Mouse (Mus musculus): ENCODE data around the gene Osbpl8. TPM values are rescaled to one million over a fixed set of nuclear protein-coding genes. Genes with fewer than 3 reads are reported as not detected.

Osbpl8 gene
- polyA plus RNA-seq, 2 experiments = 6.3 to 7.2 TPM

- Histone ChIP-seq H3K9ac (replicated peaks) (no peak overlapping the region), H3K27ac (no peak overlapping the region), H3K4me1 (replicated peaks; ENCODE audit: control insufficient read depth in 2 of 2, insufficient read depth in 2 of 2, low read length in 1 of 2) (peaks cover 0 to 8% of the 10 kb centered on the region in 2 experiments; a peak in 2 of 4 replicates), H3K36me3 (replicated peaks; ENCODE audit: control insufficient read depth, insufficient read depth, low read depth) (no peaks in the 10 kb centered on the region), H3K4me3 (ENCODE audit: insufficient read depth in 1 of 2, low read depth in 2 of 2, low read length in 2 of 2) (no peak overlapping the region), H3K4me2 (ENCODE audit: low read depth) (no peak overlapping the region), H3K9me3 (ENCODE audit: control insufficient read depth, low read length) (no peaks in the 10 kb centered on the region), H3K27me3 (ENCODE audit: control insufficient read depth, insufficient read depth, low read length) (no peaks in the 10 kb centered on the region)
- DNase-seq (ENCODE audit: low read depth in 3 of 3, low spot score in 3 of 3) = no peak
- ATAC-seq (ENCODE audit: insufficient read depth) = no peak
- TF ChIP-seq CTCF (IDR thresholded peaks at IDR 0.05; ENCODE audit: low read depth) (no peak), EP300 (IDR thresholded peaks at IDR 0.05; ENCODE audit: low read depth) (no peak)
- 73% methylated on average over 7 of the region's 7 CpGs for WGBS (ENCODE audit: insufficient replicate concordance)
Measured at GRCm38 (mm10) chr10:111157241-111157659, 7.3 kb upstream of the Osbpl8 start.

GRCm38 (mm10) chr10:111159789-111160522 is 4.6 kb upstream of the Osbpl8 start:
- Histone ChIP-seq H3K4me2 (ENCODE audit: low read depth) (no peak overlapping the region), H3K27ac (no peak overlapping the region), H3K4me1 (replicated peaks; ENCODE audit: control insufficient read depth in 2 of 2, insufficient read depth in 2 of 2, low read length in 1 of 2) (peaks cover 12 to 21% of the 10 kb centered on the region in 2 experiments), H3K4me3 (ENCODE audit: insufficient read depth in 1 of 2, low read depth in 2 of 2, low read length in 2 of 2) (no peak overlapping the region), H3K9me3 (ENCODE audit: control insufficient read depth, low read length) (no peaks in the 10 kb centered on the region), H3K27me3 (ENCODE audit: control insufficient read depth, insufficient read depth, low read length) (no peaks in the 10 kb centered on the region), H3K9ac (replicated peaks) (no peak overlapping the region), H3K36me3 (replicated peaks; ENCODE audit: control insufficient read depth, insufficient read depth, low read depth) (no peaks in the 10 kb centered on the region)
- 62% methylated on average over 5 of the region's 5 CpGs for WGBS (ENCODE audit: insufficient replicate concordance)
- ATAC-seq (ENCODE audit: insufficient read depth) = no peak
- TF ChIP-seq CTCF (IDR thresholded peaks at IDR 0.05; ENCODE audit: low read depth) (no peak), EP300 (IDR thresholded peaks at IDR 0.05; ENCODE audit: low read depth) (no peak)
- no peak for DNase-seq (ENCODE audit: low read depth in 3 of 3, low spot score in 3 of 3)

GRCm38 (mm10) chr10:111160540-111160939 is 4.0 kb upstream of the Osbpl8 start:
- H3K4me1 ChIP-seq (replicated peaks; ENCODE audit: control insufficient read depth in 2 of 2, insufficient read depth in 2 of 2, low read length in 1 of 2) = peaks cover 12 to 21% of the 10 kb centered on the region in 2 experiments
- no peak overlapping the region for H3K4me2 ChIP-seq (ENCODE audit: low read depth)
- no peak for ATAC-seq (ENCODE audit: insufficient read depth)
- no peak overlapping the region for H3K4me3 ChIP-seq (ENCODE audit: insufficient read depth in 1 of 2, low read depth in 2 of 2, low read length in 2 of 2)
- 66% methylated on average over 3 of the region's 3 CpGs for WGBS (ENCODE audit: insufficient replicate concordance)
- no peaks in the 10 kb centered on the region for H3K9me3 ChIP-seq (ENCODE audit: control insufficient read depth, low read length)
- no peak overlapping the region for H3K9ac ChIP-seq (replicated peaks)
- DNase-seq (ENCODE audit: low read depth in 3 of 3, low spot score in 3 of 3) = no peak
- H3K27ac ChIP-seq = no peak overlapping the region
- no peaks in the 10 kb centered on the region for H3K27me3 ChIP-seq (ENCODE audit: control insufficient read depth, insufficient read depth, low read length)
- H3K36me3 ChIP-seq (replicated peaks; ENCODE audit: control insufficient read depth, insufficient read depth, low read depth) = no peaks in the 10 kb centered on the region
- no peak for TF ChIP-seq EP300 (IDR thresholded peaks at IDR 0.05; ENCODE audit: low read depth)
- no peak for TF ChIP-seq CTCF (IDR thresholded peaks at IDR 0.05; ENCODE audit: low read depth)

- Histone ChIP-seq H3K4me1 (replicated peaks; ENCODE audit: control insufficient read depth in 2 of 2, insufficient read depth in 2 of 2, low read length in 1 of 2) (peaks cover 12 to 20% of the 10 kb centered on the region in 2 experiments), H3K27ac (no peak overlapping the region), H3K9ac (replicated peaks) (no peak overlapping the region), H3K36me3 (replicated peaks; ENCODE audit: control insufficient read depth, insufficient read depth, low read depth) (no peaks in the 10 kb centered on the region), H3K9me3 (ENCODE audit: control insufficient read depth, low read length) (no peaks in the 10 kb centered on the region), H3K4me2 (ENCODE audit: low read depth) (no peak overlapping the region), H3K4me3 (ENCODE audit: insufficient read depth in 1 of 2, low read depth in 2 of 2, low read length in 2 of 2) (no peak overlapping the region), H3K27me3 (ENCODE audit: control insufficient read depth, insufficient read depth, low read length) (no peaks in the 10 kb centered on the region)
- DNase-seq (ENCODE audit: low read depth in 3 of 3, low spot score in 3 of 3) = no peak
- no peak for ATAC-seq (ENCODE audit: insufficient read depth)
- TF ChIP-seq EP300 (IDR thresholded peaks at IDR 0.05; ENCODE audit: low read depth) (no peak), CTCF (IDR thresholded peaks at IDR 0.05; ENCODE audit: low read depth) (no peak)
- 67% methylated on average over 6 of the region's 6 CpGs for WGBS (ENCODE audit: insufficient replicate concordance)
Measured at GRCm38 (mm10) chr10:111161373-111161772, 3.2 kb upstream of the Osbpl8 start.

GRCm38 (mm10) chr10:111163025-111163424 is 1.5 kb upstream of the Osbpl8 start:
- TF ChIP-seq CTCF (IDR thresholded peaks at IDR 0.05; ENCODE audit: low read depth) (no peak), EP300 (IDR thresholded peaks at IDR 0.05; ENCODE audit: low read depth) (no peak)
- H3K36me3 ChIP-seq (replicated peaks; ENCODE audit: control insufficient read depth, insufficient read depth, low read depth) = no peaks in the 10 kb centered on the region
- H3K9me3 ChIP-seq (ENCODE audit: control insufficient read depth, low read length) = no peaks in the 10 kb centered on the region
- WGBS (ENCODE audit: insufficient replicate concordance) = 36% methylated on average over 3 of the region's 3 CpGs
- H3K4me1 ChIP-seq (replicated peaks; ENCODE audit: control insufficient read depth in 2 of 2, insufficient read depth in 2 of 2, low read length in 1 of 2) = peaks cover 18 to 28% of the 10 kb centered on the region in 2 experiments
- ATAC-seq (ENCODE audit: insufficient read depth) (no peak), DNase-seq (ENCODE audit: low read depth in 3 of 3, low spot score in 3 of 3) (no peak)
- no peak overlapping the region for H3K9ac ChIP-seq (replicated peaks)
- H3K27ac ChIP-seq = no peak overlapping the region
- H3K27me3 ChIP-seq (ENCODE audit: control insufficient read depth, insufficient read depth, low read length) = no peaks in the 10 kb centered on the region
- H3K4me2 ChIP-seq (ENCODE audit: low read depth) = no peak overlapping the region
- no peak overlapping the region for H3K4me3 ChIP-seq (ENCODE audit: insufficient read depth in 1 of 2, low read depth in 2 of 2, low read length in 2 of 2)
